Mouse (Mus musculus) central nervous system, embryonic 14 days (tissue): ENCODE data around the gene Sgms1. TPM values are rescaled to one million over a fixed set of nuclear protein-coding genes. Genes with fewer than 3 reads are reported as not detected.

ENCODE experiments used
- polyA plus RNA-seq: library from polyadenylated mRNA; depleted of rRNA; stranded (reverse); fragments of >200 nt; gene quantifications from 2 replicates; pipeline ENCODE4 v1.2.3, GENCODE M21; 2012; rRNA removed

Gene Sgms1
- 8.1 and 10.5 TPM in 2 replicates for polyA plus RNA-seq

GRCm38 (mm10) chr19:32389001-32389871 is at the start of gene Sgms1:
Sgms1 (minus strand) TSS chr19:32389714.

DNA sequence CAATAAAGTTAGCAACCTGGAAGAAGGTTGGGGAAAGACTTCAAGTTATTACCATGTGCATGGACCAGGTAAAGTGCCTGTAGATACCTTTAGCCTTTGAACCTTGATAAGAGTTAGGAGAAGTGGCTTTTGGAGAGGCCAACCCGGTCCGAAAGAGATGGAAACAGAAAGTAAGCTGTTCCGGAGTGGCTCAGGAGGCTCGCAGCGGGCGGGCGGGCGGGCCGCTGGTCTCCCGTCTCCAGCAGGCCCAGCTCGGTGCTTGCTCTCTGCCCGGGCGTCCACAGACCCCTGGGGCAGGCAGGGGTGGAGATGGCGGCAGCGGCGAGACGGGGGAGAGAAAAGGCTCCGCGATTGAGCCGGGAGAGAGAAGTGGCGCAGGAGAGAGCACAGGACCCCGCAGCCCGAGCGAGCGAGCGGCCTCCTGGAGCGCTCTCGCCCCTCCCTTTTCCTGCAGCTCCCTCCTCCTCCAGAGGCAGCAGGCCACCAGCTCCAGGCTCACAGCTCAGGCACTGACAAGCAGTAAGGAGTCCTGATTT is 281.7 kb downstream of the Sgms1 start, which contains the start of gene Asah2:
TSS of gene Asah2 (minus strand) at position 441 of the 536 bp plus-strand sequence.

Other genes with a start within 250 kb of the Sgms1 start
- 40.8 and 43.4 TPM in 2 replicates for gene Rpl9-ps6, start 76.9 kb upstream of the Sgms1 start, polyA plus RNA-seq
- 27.8 and 32.7 TPM in 2 replicates for gene Minpp1, start 96.1 kb upstream of the Sgms1 start, polyA plus RNA-seq
- gene Papss2, start 206.1 kb upstream of the Sgms1 start, polyA plus RNA-seq = 1.6 and 13.3 TPM in 2 replicates